Mouse (Mus musculus): Measurements from ENCODE around the gene Trim44. TPM values are rescaled to one million over a fixed set of nuclear protein-coding genes. Genes with fewer than 3 reads are reported as not detected.

The Trim44 gene
- polyA plus RNA-seq, 1 experiment from 2014 or later = 22.1 TPM

- no peak for DNase-seq (ENCODE audit: low spot score)
These were observed 1.0 kb downstream of the Trim44 start for GRCm38 (mm10) chr2:102406324-102407304.

GRCm38 (mm10) chr2:102403982-102404381 is 3.6 kb downstream of the Trim44 start:
- no peak for DNase-seq (ENCODE audit: low spot score)

GRCm38 (mm10) chr2:102403306-102403705 is 4.3 kb downstream of the Trim44 start:
- DNase-seq (ENCODE audit: low spot score) = no peak

GRCm38 (mm10) chr2:102401352-102401692 is 6.3 kb downstream of the Trim44 start:
- DNase-seq (ENCODE audit: low spot score) = no peak

GRCm38 (mm10) chr2:102400605-102401351 is 6.8 kb downstream of the Trim44 start:
- DNase-seq (ENCODE audit: low spot score) = peak; percentile 90

GRCm38 (mm10) chr2:102399864-102400604 is 7.6 kb downstream of the Trim44 start:
- DNase-seq (ENCODE audit: low spot score) = no peak

GRCm38 (mm10) chr2:102396493-102396892 is 11.1 kb downstream of the Trim44 start:
- no peak for DNase-seq (ENCODE audit: low spot score)

GRCm38 (mm10) chr2:102393457-102393856 is 14.2 kb downstream of the Trim44 start:
- no peak for DNase-seq (ENCODE audit: low spot score)

GRCm38 (mm10) chr2:102385328-102385902 is 22.2 kb downstream of the Trim44 start:
- DNase-seq (ENCODE audit: low spot score) = no peak

- DNase-seq (ENCODE audit: low spot score) = no peak
These were observed 23.1 kb downstream of the Trim44 start for GRCm38 (mm10) chr2:102384496-102384895.

GRCm38 (mm10) chr2:102384057-102384456 is 23.6 kb downstream of the Trim44 start:
- no peak for DNase-seq (ENCODE audit: low spot score)

GRCm38 (mm10) chr2:102383069-102383834 is 24.4 kb downstream of the Trim44 start:
- DNase-seq (ENCODE audit: low spot score) = no peak

GRCm38 (mm10) chr2:102382519-102382918 is 25.1 kb downstream of the Trim44 start:
- DNase-seq (ENCODE audit: low spot score) = peak; percentile 20

GRCm38 (mm10) chr2:102380581-102380980 is 27.0 kb downstream of the Trim44 start:
- no peak for DNase-seq (ENCODE audit: low spot score)

GRCm38 (mm10) chr2:102378928-102379327 is 28.7 kb downstream of the Trim44 start:
- DNase-seq (ENCODE audit: low spot score) = no peak

GRCm38 (mm10) chr2:102378381-102378780 is 29.2 kb downstream of the Trim44 start:
- DNase-seq (ENCODE audit: low spot score) = no peak

- DNase-seq (ENCODE audit: low spot score) = no peak
These were observed 30.3 kb downstream of the Trim44 start for GRCm38 (mm10) chr2:102377370-102377769.

GRCm38 (mm10) chr2:102373406-102374105 is 34.1 kb downstream of the Trim44 start:
- no peak for DNase-seq (ENCODE audit: low spot score)

GRCm38 (mm10) chr2:102372690-102373089 is 34.9 kb downstream of the Trim44 start:
- no peak for DNase-seq (ENCODE audit: low spot score)

- DNase-seq (ENCODE audit: low spot score) = no peak
These were observed 36.3 kb downstream of the Trim44 start for GRCm38 (mm10) chr2:102371332-102371731.
